Mouse (Mus musculus) G1E (cell line): ENCODE data around the gene Izumo2. TPM values are rescaled to one million over a fixed set of nuclear protein-coding genes. Genes with fewer than 3 reads are reported as not detected.
A peak's percentile ranks its signal among the peaks of the same experiment; 100 is the strongest.

Experiments
- ATAC-seq: 2 replicates; pipeline ENCODE4 v1.8.0; 2016; ENCODE audit warnings: mild to moderate bottlenecking; ENCODE audit not compliant: insufficient number of reproducible peaks, poor library complexity, low FRiP score, severe bottlenecking; ENCODE audit errors: extremely low read depth
- DNase-seq: peaks from one replicate; pipeline ENCODE4 v3.0.0; 2012; ENCODE audit warnings: low spot score
- H3K27me3 ChIP-seq: 2 replicates; pipeline ENCODE4 v1.6.1; 2012; ENCODE audit warnings: mild to moderate bottlenecking, low read length, inconsistent platforms; ENCODE audit not compliant: insufficient read depth
- H3K36me3 ChIP-seq: replicated peaks from 2 replicates; pipeline ENCODE3; 2012; ENCODE audit warnings: mild to moderate bottlenecking, inconsistent platforms
- H3K4me1 ChIP-seq: 2 replicates; pipeline ENCODE4 v1.6.1; 2012; ENCODE audit warnings: low read depth, low read length, inconsistent platforms, mixed read lengths; ENCODE audit not compliant: insufficient read depth
- H3K4me3 ChIP-seq: 2 replicates; pipeline ENCODE4 v1.5.1; 2012; ENCODE audit warnings: low read depth, mild to moderate bottlenecking, inconsistent platforms, low read length, moderate library complexity, mixed read lengths
- H3K9me3 ChIP-seq: replicated peaks from 2 replicates; pipeline ENCODE4 v1.6.1; 2012; ENCODE audit warnings: inconsistent platforms
- CTCF ChIP-seq: IDR thresholded peaks from 2 replicates; pipeline ENCODE4 v1.5.1; 2012; ENCODE audit warnings: low read depth, low read length, inconsistent platforms, mixed read lengths
- GATA1 ChIP-seq: IDR thresholded peaks from 2 replicates; pipeline ENCODE4 v1.6.1; 2012; ENCODE audit warnings: borderline replicate concordance, low read length, inconsistent platforms, mixed read lengths
- GATA2 ChIP-seq: IDR thresholded peaks from 2 replicates; pipeline ENCODE4 v1.6.1; 2012; ENCODE audit warnings: low read depth, low read length, inconsistent platforms, borderline replicate concordance
- POLR2AphosphoS5 ChIP-seq: IDR thresholded peaks from 2 replicates; pipeline ENCODE4 v1.6.1; 2012; ENCODE audit warnings: low read depth, low read length, inconsistent platforms; ENCODE audit not compliant: insufficient replicate concordance
- TAL1 ChIP-seq: conservative IDR thresholded peaks from 2 replicates; pipeline ENCODE4 v1.6.1; 2012; ENCODE audit warnings: low read depth, low read length, inconsistent platforms, mixed read lengths
- polyA plus RNA-seq: library from polyadenylated mRNA; stranded (reverse); fragments of >175 nt; gene quantifications from 2 replicates; pipeline ENCODE4 v1.2.3, GENCODE M21; 2012
- total RNA-seq, 2 experiments: library from RNA; stranded (forward) in 1 of 2; stranded (reverse) in 1 of 2; fragments of 200-1000 nt in 1 of 2; fragments of >200 nt in 1 of 2; fragmentation: Nextera tagmentation in 1 of 2; gene quantifications; 2 replicates each; pipeline ENCODE4 v1.2.3; 2014 to 2017

Izumo2 gene
- total and polyA plus RNA-seq, 3 experiments: not detected

DNA sequence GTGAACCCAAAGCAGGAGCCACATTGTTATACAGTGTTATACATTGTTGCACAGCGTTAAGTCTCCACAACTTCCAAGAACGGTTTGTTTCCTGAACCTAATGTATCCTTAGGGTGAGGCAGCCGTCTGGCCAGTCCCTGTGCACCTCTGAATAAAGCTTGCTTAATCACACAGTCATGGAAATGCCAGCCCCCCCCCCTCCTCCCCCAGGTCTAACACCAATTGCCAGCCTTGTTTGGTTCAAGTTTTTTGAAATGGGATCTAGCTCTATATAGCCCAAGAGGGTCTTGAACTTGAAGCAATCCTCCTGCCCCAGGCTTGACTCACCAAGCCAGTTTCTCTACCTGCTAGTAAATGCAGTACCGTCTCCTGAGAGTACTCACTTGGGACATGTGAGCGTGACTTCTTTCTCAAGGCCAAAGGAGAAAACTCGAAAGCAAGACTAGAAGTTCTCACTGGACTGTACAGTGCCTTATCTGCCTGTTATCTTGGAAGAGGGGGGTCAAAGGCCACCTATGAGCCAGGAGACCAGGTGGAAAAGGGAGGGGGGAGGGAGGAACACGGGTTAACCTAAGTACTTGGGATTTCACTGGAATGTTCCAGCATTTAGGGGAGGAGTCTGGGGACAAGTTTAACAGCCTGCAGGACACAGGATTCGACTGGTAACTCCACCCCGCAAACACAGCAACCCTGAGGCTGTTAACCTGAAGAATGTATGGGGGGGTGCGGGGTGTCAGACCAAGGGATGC, 14.9 kb upstream of the Izumo2 start:
- H3K4me1 ChIP-seq: peaks cover 22% of the 10 kb centered on the region
- no peak for TF ChIP-seq POLR2AphosphoS5
- TF ChIP-seq GATA2: no peak
- no peak for TF ChIP-seq GATA1
- no peak for TF ChIP-seq CTCF
- no peak for TF ChIP-seq TAL1
- H3K4me3 ChIP-seq: no peak overlapping the region
- H3K36me3 ChIP-seq: no peaks in the 10 kb centered on the region
- no peaks in the 10 kb centered on the region for H3K9me3 ChIP-seq
- DNase-seq (no peak), ATAC-seq (no peak)
- H3K27me3 ChIP-seq: peaks cover 10% of the 10 kb centered on the region

DNA sequence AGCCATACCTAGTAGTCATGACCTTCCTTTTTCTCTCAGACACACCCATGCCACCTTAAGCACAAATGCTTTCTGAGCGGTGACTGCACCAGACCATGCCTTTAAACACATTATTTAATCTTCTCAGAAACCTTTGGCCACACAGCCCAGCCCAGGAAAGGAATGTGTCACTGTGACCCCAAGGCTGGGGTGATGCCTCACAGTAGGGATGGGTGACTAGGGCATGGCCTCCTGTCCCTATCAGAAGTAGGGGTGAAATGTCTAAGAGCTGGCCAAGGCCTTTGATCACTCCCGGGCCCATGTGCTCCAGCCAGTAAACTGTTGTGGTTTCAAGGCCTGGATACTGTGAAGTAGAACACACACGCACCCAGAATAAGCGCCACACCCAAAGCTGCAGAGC, 13.3 kb upstream of the Izumo2 start:
- Histone ChIP-seq H3K9me3 (no peaks in the 10 kb centered on the region), H3K4me3 (no peak overlapping the region), H3K36me3 (no peaks in the 10 kb centered on the region), H3K27me3 (peaks cover 10% of the 10 kb centered on the region), H3K4me1 (peaks cover 25% of the 10 kb centered on the region)
- ATAC-seq (no peak), DNase-seq (no peak)
- no peak for TF ChIP-seq TAL1
- no peak for TF ChIP-seq GATA1
- TF ChIP-seq CTCF: no peak
- TF ChIP-seq GATA2: no peak
- TF ChIP-seq POLR2AphosphoS5: no peak

DNA sequence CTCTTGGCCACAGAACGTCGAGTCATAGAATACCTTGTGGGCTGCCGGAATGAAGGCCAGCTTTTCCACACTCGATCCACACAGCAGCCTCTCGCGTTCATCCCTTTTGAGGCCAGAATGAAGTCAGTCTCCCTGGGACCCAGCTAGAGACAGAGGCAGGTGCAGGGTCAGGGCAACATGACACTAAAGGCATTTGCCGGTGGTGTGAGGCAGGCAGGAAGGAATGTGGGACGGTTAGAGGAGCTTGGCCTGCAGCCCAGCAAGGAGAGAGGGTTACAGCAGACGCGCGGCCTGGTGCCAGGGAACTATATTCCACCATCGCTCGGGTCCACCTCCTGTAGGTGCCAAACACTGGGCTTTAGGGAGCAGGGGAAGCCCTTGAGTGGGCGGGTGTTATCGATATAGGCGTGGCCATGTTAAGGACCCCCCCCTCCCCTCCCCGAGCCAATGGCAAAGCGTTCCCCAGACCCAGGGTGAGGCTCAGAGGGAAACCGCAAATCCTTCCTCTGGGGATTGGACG, 11.3 kb upstream of the Izumo2 start:
- ATAC-seq: no peak
- Histone ChIP-seq H3K4me3 (no peak overlapping the region), H3K4me1 (peaks cover 30% of the 10 kb centered on the region), H3K9me3 (no peaks in the 10 kb centered on the region), H3K27me3 (peaks cover 8% of the 10 kb centered on the region), H3K36me3 (no peaks in the 10 kb centered on the region)
- TF ChIP-seq GATA1 (no peak), POLR2AphosphoS5 (no peak), CTCF (no peak), TAL1 (no peak), GATA2 (no peak)
- no peak for DNase-seq

DNA sequence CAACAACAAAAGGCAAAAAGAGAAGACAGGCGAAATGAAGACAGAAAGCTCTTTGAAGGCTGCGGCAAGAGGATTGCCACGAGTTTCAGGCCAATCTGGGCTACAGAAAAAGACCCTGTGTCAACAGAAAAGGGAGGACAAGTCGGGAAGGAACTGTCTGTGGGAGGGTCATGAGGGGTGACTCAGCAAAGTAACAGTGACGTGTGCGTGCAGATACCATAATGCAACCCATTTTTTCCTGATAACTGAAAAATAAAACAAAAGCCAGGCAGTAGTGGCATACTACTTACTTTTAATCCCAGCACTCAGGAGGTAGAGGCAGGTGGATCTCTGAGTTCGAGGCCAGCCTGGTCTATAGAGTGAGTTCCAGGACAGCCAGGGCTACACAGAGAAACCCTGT, 10.6 kb upstream of the Izumo2 start:
- no peaks in the 10 kb centered on the region for H3K36me3 ChIP-seq
- H3K4me1 ChIP-seq: peaks cover 30% of the 10 kb centered on the region
- H3K4me3 ChIP-seq: no peak overlapping the region
- peak; percentile 42 for DNase-seq
- H3K27me3 ChIP-seq: peaks cover 6% of the 10 kb centered on the region; the same call in 1 of the 2 replicates
- no peaks in the 10 kb centered on the region for H3K9me3 ChIP-seq
- no peak for ATAC-seq
- TF ChIP-seq POLR2AphosphoS5: no peak
- no peak for TF ChIP-seq GATA1
- TF ChIP-seq CTCF: no peak
- no peak for TF ChIP-seq TAL1
- TF ChIP-seq GATA2: no peak

DNA sequence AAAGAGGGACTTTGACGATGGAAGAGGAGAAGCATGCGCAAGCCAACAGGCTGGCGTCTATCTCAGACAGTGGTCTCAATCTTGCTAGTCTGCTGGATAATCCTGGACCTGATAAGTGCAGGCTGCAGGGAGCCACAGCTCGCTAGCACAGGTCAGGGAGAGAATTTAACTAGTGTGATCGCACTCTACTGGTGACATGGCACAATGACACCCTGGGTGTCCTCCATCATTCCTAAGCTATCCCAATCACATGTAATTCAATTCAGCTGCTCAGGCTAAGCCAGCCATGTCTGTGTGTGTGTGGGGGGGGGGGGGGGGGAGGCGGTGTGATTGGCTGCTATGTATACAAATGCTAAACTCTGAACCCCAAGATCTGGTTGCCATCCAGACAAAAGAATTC, 6.6 kb upstream of the Izumo2 start:
- DNase-seq: no peak
- peaks cover 24% of the 10 kb centered on the region for H3K4me1 ChIP-seq
- TF ChIP-seq CTCF (peak; percentile 54), GATA1 (no peak)
- H3K4me3 ChIP-seq: no peak overlapping the region
- ATAC-seq: no peak
- no peaks in the 10 kb centered on the region for H3K36me3 ChIP-seq
- H3K9me3 ChIP-seq: no peaks in the 10 kb centered on the region
- peaks cover 6% of the 10 kb centered on the region; the same call in 1 of the 2 replicates for H3K27me3 ChIP-seq

DNA sequence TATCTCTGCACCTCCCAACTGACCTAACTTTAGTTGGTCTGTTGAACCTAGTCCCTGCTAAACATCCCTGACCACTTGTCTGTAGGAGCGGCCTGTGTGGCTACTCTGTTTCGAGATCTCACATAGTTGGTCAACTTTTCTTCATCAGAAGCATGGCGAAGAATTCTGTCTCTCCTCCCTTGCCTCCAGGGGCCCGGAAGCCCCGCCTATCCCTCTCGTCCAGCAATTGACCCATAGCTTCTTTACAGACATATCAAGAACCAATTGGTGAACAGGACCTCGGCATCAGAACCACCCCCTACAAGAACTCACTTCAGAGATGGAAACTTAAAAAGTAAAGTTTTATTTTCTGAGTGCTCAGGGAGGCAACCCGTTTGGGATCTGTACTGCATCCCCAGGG, 5.6 kb upstream of the Izumo2 start:
- TF ChIP-seq POLR2AphosphoS5 (no peak), GATA2 (no peak), TAL1 (no peak), CTCF (no peak), GATA1 (no peak)
- ATAC-seq: no peak
- H3K36me3 ChIP-seq: no peaks in the 10 kb centered on the region

DNA sequence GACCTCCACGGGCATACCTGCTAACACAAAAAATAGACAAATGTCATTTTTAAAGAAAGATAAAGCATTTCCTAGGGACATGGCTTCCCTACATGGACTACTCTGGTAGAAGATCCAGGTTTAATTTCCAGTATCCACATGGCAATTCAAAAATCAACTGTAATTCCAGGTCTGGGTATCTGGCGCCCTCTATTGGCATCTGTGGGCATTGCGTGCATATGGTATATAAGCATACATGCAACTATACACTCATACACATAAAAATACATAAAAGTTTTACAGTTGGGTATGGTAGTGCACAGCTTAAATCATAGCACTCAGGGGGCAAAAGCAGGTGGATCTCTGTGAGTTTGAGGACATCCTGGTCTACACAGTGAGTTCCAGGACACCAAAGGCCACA, 4.2 kb upstream of the Izumo2 start:
- Histone ChIP-seq H3K36me3 (no peaks in the 10 kb centered on the region), H3K4me1 (peaks cover 5% of the 10 kb centered on the region), H3K9me3 (no peaks in the 10 kb centered on the region), H3K27me3 (peaks cover 3% of the 10 kb centered on the region; the same call in 1 of the 2 replicates), H3K4me3 (no peak overlapping the region)
- DNase-seq (no peak), ATAC-seq (no peak)
- TF ChIP-seq CTCF (peak; percentile 47; the same call in 1 of the 2 replicates), GATA2 (no peak)

More for the DNA sequence above, 5.6 kb upstream of the Izumo2 start:
- H3K4me3 ChIP-seq: no peak overlapping the region
- H3K9me3 ChIP-seq: no peaks in the 10 kb centered on the region
- peaks cover 14% of the 10 kb centered on the region for H3K4me1 ChIP-seq
- DNase-seq: no peak
- 0 out of 2 replicates have a peak, but pooled peaks cover 3% of the 10 kb centered on the region for H3K27me3 ChIP-seq
